Comparison of ENCODE assay signal across 9 mouse cellular contexts in the genomic region with DNA sequence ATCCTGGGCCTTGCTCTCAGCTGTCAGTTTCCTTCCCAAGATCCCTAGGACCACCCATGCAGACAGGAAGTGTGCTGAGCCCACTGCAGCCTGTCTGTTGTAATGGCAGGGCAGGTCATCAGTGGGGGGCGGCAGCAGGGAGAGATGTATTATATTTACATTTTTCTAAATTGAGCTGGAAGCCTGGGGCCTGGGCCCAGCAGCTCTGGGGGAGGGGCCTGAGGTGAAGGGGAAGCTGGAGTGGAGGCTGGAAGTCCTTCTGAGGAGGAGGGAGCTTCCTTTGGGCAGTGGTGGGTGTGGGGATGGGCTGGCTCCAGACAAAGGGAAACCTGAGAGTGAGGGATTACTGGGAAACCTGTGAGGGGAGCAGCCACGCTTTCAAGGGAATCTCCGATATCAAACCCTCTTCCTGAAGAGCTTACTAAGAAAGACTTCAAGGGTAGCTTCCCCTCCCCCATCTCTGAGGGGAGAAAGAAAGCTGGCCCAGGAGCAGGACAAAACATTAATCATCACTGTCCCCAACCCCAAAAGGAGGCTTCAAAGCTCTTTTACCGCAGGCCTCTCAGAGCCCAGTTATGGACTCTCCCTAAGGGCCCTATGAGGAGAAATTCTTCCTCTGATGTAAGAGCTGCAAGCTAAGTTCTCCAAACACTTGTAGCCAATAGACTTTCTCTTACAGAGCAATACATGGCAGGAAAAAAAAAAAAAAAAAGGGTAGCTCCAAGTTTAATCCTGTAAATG.
DNase-seq lines count a peak whose midpoint lies in the region; ATAC-seq and TF ChIP-seq lines count a peak whose summit lies in the region.
"Had no signal": no experiment of that assay in that cellular context is flagged by ENCODE, and none has a peak within 500 bp of the region (broad histone marks: within the 10 kb centered on the region; RNA-seq: fewer than 3 reads in every experiment).

No protein-coding gene starts in this region.

- H3K4me1 ChIP-seq in lung, embryonic 14.5 days (ENCODE audit: insufficient read depth) = peaks cover 30% of the 10 kb centered on the region
- H3K4me1 ChIP-seq in midbrain, embryonic 14.5 days (ENCODE audit: control insufficient read depth, insufficient read depth, low read length) = no peaks in the 10 kb centered on the region

- H3K4me3 ChIP-seq in lung, embryonic 14.5 days (ENCODE audit: low read depth, low read length) = no peak overlapping the region
- no peak overlapping the region for H3K4me3 ChIP-seq in midbrain, embryonic 14.5 days (replicated peaks; ENCODE audit: low read depth, low read length)

- H3K9ac ChIP-seq in lung, embryonic 14.5 days = no peak overlapping the region
- H3K9ac ChIP-seq in midbrain, embryonic 14.5 days (replicated peaks; ENCODE audit: low read length) = no peak overlapping the region

- 0 out of 2 replicates have a peak overlapping the region, but pooled peaks have one; percentile 27 for H3K4me2 ChIP-seq in lung, embryonic 14.5 days
- no peak overlapping the region for H3K4me2 ChIP-seq in midbrain, embryonic 14.5 days (ENCODE audit: low read length)

- H3K27me3 ChIP-seq in lung, embryonic 14.5 days (ENCODE audit: insufficient read depth, low read length) = no peaks in the 10 kb centered on the region
- no peaks in the 10 kb centered on the region for H3K27me3 ChIP-seq in midbrain, embryonic 14.5 days (ENCODE audit: control insufficient read depth, insufficient read depth, low read length)

- no peak for TF ChIP-seq CTCF in lung, embryonic 14.5 days (IDR thresholded peaks at IDR 0.05; ENCODE audit: low read depth)

- H3K9me3 ChIP-seq in lung, embryonic 14.5 days (ENCODE audit: low read depth, low read length) = no peaks in the 10 kb centered on the region
- H3K9me3 ChIP-seq in midbrain, embryonic 14.5 days (ENCODE audit: control insufficient read depth, low read length) = no peaks in the 10 kb centered on the region

- intact Hi-C loops in heart, postnatal 25 days (cut with DNase I) = no loop called here

- H3K36me3 ChIP-seq in lung, embryonic 14.5 days (ENCODE audit: insufficient read depth) = no peaks in the 10 kb centered on the region
- H3K36me3 ChIP-seq in midbrain, embryonic 14.5 days (ENCODE audit: control insufficient read depth, insufficient read depth, low read length) = no peaks in the 10 kb centered on the region

- peak; percentile 89 for DNase-seq in lung, embryonic 14.5 days
- DNase-seq in lung, postnatal 25 days (ENCODE audit: low spot score) = no peak
- DNase-seq in embryo, embryonic 11.5 days (ENCODE audit: low read depth, low spot score) = peak; percentile 61
- peak; percentile 2 for DNase-seq in heart, postnatal 25 days (ENCODE audit: low spot score)
- DNase-seq in midbrain, embryonic 14.5 days = peak; percentile 7
- no peak for DNase-seq in spleen, adult 18-20 months
- DNase-seq: right cerebral cortex, postnatal 25 days had no signal

- WGBS in lung, embryonic 14.5 days = 3% methylated on average over 4 of the region's 4 CpGs
- 9% methylated on average over 4 of the region's 4 CpGs for WGBS in midbrain, embryonic 14.5 days

- H3K27ac ChIP-seq in lung, embryonic 14.5 days (ENCODE audit: low read depth) = peak overlapping the region; percentile 92
- H3K27ac ChIP-seq in midbrain, embryonic 14.5 days (replicated peaks; ENCODE audit: low read depth, low read length) = no peak overlapping the region
- H3K27ac ChIP-seq: macrophage had no signal

- ATAC-seq in lung, embryonic 14.5 days (ENCODE audit: insufficient read depth) = peak; percentile 94
- 0 out of 2 replicates have a peak, but pooled peaks have one; percentile 37 for ATAC-seq in midbrain, embryonic 14.5 days (ENCODE audit: low FRiP score, low TSS enrichment)
- no peak for ATAC-seq in erythroblast, adult 5-6 weeks (replicated peaks; ENCODE audit: low FRiP score, poor library complexity, severe bottlenecking)

Comparison
In these comparisons a context has a peak if more than half of its experiments do, and no peak if none do; other contexts are left out.
1. DNase-seq: peak in lung, embryonic 14.5 days (single experiment), embryo, embryonic 11.5 days (single experiment), heart, postnatal 25 days (single experiment) and midbrain, embryonic 14.5 days (single experiment); none in lung, postnatal 25 days (single experiment) and spleen, adult 18-20 months (0 of 2).